18 mouse cellular contexts compared by ENCODE assay signal in the genomic region with DNA sequence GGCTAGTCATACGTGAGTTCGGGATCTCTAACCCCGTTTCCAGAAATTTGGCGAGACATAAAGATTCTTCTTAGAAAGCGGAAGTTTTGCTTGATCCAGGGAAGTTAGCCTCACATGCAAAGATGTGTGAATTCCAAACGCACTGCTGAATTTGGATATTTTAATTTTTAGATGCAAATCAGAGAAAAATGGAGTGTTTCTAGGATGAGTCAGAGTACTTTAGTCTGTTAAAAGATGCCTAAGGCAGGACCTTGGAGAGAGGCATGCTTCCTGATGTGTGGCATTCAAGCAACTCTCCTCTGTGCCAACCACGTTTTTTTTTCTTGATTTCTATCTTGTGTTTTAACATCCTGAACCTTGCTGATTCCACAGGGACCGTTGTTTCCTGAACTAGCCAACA.
"Had no signal": no experiment of that assay in that cellular context is flagged by ENCODE, and none has a peak within 500 bp of the region (broad histone marks: within the 10 kb centered on the region; RNA-seq: fewer than 3 reads in every experiment).

No protein-coding gene starts in this region.

- ATAC-seq: liver, postnatal 0 days had no signal

- H3K4me3 ChIP-seq: kidney, embryonic 15.5 days; layer of hippocampus, adult 2 months; limb, embryonic 12.5 days; limb, embryonic 15.5 days; lung, embryonic 15.5 days had no signal

- H3K27me3 ChIP-seq: kidney, embryonic 15.5 days; limb, embryonic 12.5 days; limb, embryonic 15.5 days; lung, embryonic 15.5 days had no signal

- H3K36me3 ChIP-seq: kidney, embryonic 15.5 days; limb, embryonic 12.5 days; limb, embryonic 15.5 days; lung, embryonic 15.5 days had no signal

- H3K4me2 ChIP-seq: kidney, embryonic 15.5 days; limb, embryonic 12.5 days; limb, embryonic 15.5 days; liver, embryonic 11.5 days; lung, embryonic 15.5 days; midbrain, embryonic 11.5 days had no signal

- H3K9ac ChIP-seq: kidney, embryonic 15.5 days; limb, embryonic 12.5 days; limb, embryonic 15.5 days; liver, embryonic 14.5 days; liver, postnatal 0 days; lung, embryonic 15.5 days had no signal

- DNase-seq: kidney, adult 8-10 months; kidney, postnatal 25 days; layer of hippocampus, adult 9-11 months; left cerebral cortex, postnatal 4 days; liver, postnatal 0 days; lung, postnatal 10 days; lung, postnatal 4 days; midbrain, embryonic 14.5 days; thymus, adult 2 months; thymus, postnatal 25 days had no signal

- H3K9me3 ChIP-seq: kidney, embryonic 15.5 days; limb, embryonic 12.5 days; limb, embryonic 15.5 days; lung, embryonic 15.5 days had no signal

- H3K27ac ChIP-seq: kidney, embryonic 15.5 days; layer of hippocampus, adult 2 months; limb, embryonic 12.5 days; limb, embryonic 15.5 days; liver, embryonic 14.5 days; lung, embryonic 15.5 days had no signal

- H3K4me1 ChIP-seq: kidney, embryonic 15.5 days; limb, embryonic 12.5 days; limb, embryonic 15.5 days; lung, embryonic 15.5 days had no signal
